Mouse (Mus musculus): ENCODE results near the gene Hist2h2bb. TPM values are rescaled to one million over a fixed set of nuclear protein-coding genes. Genes with fewer than 3 reads are reported as not detected.

The Hist2h2bb gene
- polyA plus RNA-seq, 1 experiment from 2014 or later: 18.9 TPM

DNA sequence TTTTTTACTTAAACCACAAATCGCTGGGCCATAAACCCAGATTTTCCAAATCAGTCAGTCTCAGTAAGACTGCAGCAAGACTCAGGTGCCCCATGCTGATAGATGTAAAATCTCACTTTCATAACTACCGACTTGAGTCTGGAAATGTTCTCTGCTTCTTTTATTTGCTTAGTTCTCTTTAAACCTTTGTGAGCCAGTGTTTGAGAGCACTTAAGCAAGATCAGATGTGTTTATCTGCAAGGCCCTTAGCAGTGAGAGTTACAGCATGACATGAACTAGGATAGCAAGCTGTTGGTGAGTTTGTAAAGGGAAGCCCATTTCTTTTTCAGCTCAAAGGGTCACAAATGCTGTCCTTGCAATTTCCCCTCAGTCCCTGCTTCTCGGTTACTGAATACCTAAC, 12.4 kb upstream of the Hist2h2bb start:
- Histone ChIP-seq H3K4me3 (ENCODE audit: low read depth, low read length) (no peak overlapping the region), H3K27ac (ENCODE audit: low read depth, low read length) (no peak overlapping the region), H3K9me3 (ENCODE audit: control insufficient read depth, low read length) (no peaks in the 10 kb centered on the region), H3K27me3 (replicated peaks; ENCODE audit: control insufficient read depth, insufficient read depth, low read length) (no peaks in the 10 kb centered on the region), H3K4me2 (no peak overlapping the region), H3K9ac (ENCODE audit: low read depth, low read length) (no peak overlapping the region), H3K4me1 (replicated peaks; ENCODE audit: control insufficient read depth, insufficient read depth, low read length) (peaks cover 20% of the 10 kb centered on the region; the same call in 1 of the 2 replicates), H3K36me3 (ENCODE audit: control insufficient read depth, insufficient read depth, low read length) (no peaks in the 10 kb centered on the region)
- no peak for ATAC-seq (replicated peaks; ENCODE audit: low FRiP score)
- 73% methylated on average over 3 of the region's 3 CpGs for WGBS
- DNase-seq (ENCODE audit: low spot score): no peak

DNA sequence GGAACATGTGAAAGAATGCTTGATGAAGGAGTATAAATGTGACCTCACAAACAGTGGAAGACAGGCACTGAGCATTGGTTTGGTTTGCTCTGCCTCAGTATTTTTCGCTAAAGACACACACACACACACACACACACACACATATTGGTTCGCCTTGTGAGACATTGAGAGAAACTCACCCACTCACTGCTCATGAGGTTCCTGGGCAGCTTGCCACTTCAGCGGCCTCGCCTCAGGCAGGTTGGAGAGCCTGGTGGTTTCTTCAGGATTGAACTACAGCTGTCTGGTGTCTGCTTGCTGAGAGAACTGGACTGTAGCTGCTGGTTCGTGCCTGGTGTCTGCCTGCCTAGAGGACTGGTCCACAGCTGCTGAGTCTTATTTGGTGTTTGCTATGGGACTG, 9.3 kb upstream of the Hist2h2bb start:
- H3K9me3 ChIP-seq (ENCODE audit: control insufficient read depth, low read length): no peaks in the 10 kb centered on the region
- DNase-seq (ENCODE audit: low spot score): no peak
- H3K4me1 ChIP-seq (replicated peaks; ENCODE audit: control insufficient read depth, insufficient read depth, low read length): peaks cover 17% of the 10 kb centered on the region
- WGBS: 92% methylated on average over 5 of the region's 5 CpGs
- no peak overlapping the region for H3K27ac ChIP-seq (ENCODE audit: low read depth, low read length)
- no peaks in the 10 kb centered on the region for H3K27me3 ChIP-seq (replicated peaks; ENCODE audit: control insufficient read depth, insufficient read depth, low read length)
- ATAC-seq (replicated peaks; ENCODE audit: low FRiP score): no peak
- no peak overlapping the region for H3K4me2 ChIP-seq
- no peaks in the 10 kb centered on the region for H3K36me3 ChIP-seq (ENCODE audit: control insufficient read depth, insufficient read depth, low read length)
- no peak overlapping the region for H3K4me3 ChIP-seq (ENCODE audit: low read depth, low read length)
- no peak overlapping the region for H3K9ac ChIP-seq (ENCODE audit: low read depth, low read length)

DNA sequence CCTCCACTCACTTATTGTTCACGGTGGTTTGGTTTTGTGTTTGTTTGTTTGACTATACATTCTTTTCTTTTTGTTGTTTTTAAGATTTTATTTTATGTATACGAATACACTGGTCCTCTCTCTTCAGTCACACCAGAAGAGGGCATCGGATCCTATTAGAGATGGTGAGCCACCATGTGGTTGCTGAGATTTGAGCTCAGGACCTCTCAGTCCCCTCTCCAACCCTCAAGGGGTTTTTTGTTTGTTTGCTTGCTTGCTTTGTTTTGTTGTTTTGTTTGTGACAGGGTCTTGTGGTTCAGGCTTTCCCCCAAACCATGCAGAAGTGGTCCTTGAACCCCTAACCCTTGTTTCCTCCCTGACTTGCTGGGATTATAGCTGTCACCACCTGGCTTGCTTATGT, 7.9 kb upstream of the Hist2h2bb start:
- H3K27me3 ChIP-seq (replicated peaks; ENCODE audit: control insufficient read depth, insufficient read depth, low read length): no peaks in the 10 kb centered on the region
- peak overlapping the region; percentile 100 for H3K27ac ChIP-seq (ENCODE audit: low read depth, low read length)
- ATAC-seq (replicated peaks; ENCODE audit: low FRiP score) (no peak), DNase-seq (ENCODE audit: low spot score) (no peak)
- H3K4me1 ChIP-seq (replicated peaks; ENCODE audit: control insufficient read depth, insufficient read depth, low read length): peaks cover 17% of the 10 kb centered on the region
- H3K4me3 ChIP-seq (ENCODE audit: low read depth, low read length): peak overlapping the region; percentile 56; the same call in 1 of the 2 replicates
- H3K9ac ChIP-seq (ENCODE audit: low read depth, low read length): peak overlapping the region; percentile 93
- 62% methylated on average over 3 of the region's 3 CpGs for WGBS
- no peaks in the 10 kb centered on the region for H3K36me3 ChIP-seq (ENCODE audit: control insufficient read depth, insufficient read depth, low read length)
- peak overlapping the region; percentile 84 for H3K4me2 ChIP-seq
- H3K9me3 ChIP-seq (ENCODE audit: control insufficient read depth, low read length): no peaks in the 10 kb centered on the region

DNA sequence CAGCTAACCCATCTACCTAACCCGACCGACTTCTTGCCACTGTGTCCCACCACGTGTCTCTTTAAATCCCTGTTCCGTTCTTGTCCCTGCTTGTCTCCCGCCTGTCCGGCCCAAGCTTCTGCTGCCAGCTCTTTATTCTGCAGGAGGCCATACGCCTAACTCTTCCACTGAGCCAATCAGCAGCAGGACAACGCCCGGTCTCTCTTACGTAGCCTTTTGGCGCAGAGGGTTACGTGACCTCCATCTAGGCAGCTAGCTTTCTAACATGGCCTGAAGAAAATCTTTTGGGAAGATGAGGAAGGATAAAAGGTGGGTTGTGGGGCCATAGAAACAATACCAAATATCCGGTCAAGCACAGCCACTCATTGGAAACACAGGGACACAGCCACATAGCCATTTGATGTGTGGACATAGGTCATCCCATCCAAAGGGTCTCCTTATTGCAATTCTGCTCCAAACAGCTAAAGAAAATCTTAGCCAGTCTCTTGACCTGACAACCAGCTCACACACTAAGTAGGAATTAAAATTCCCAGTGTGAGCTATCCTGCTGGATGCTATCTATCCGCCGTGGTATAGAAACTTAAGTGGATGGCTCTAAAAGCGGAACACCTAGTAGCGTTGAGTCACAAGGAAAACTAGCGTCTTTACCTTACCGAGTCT, 7.2 kb upstream of the Hist2h2bb start:
- Histone ChIP-seq H3K4me2 (peak overlapping the region; percentile 84), H3K36me3 (ENCODE audit: control insufficient read depth, insufficient read depth, low read length) (no peaks in the 10 kb centered on the region), H3K9me3 (ENCODE audit: control insufficient read depth, low read length) (no peaks in the 10 kb centered on the region), H3K27me3 (replicated peaks; ENCODE audit: control insufficient read depth, insufficient read depth, low read length) (no peaks in the 10 kb centered on the region), H3K27ac (ENCODE audit: low read depth, low read length) (peak overlapping the region; percentile 100), H3K9ac (ENCODE audit: low read depth, low read length) (peak overlapping the region; percentile 93), H3K4me3 (ENCODE audit: low read depth, low read length) (peak overlapping the region; percentile 56), H3K4me1 (replicated peaks; ENCODE audit: control insufficient read depth, insufficient read depth, low read length) (peaks cover 17% of the 10 kb centered on the region)
- ATAC-seq (replicated peaks; ENCODE audit: low FRiP score) (peak; percentile 77), DNase-seq (ENCODE audit: low spot score) (peak; percentile 75)
- 2% methylated on average over 19 of the region's 19 CpGs for WGBS

DNA sequence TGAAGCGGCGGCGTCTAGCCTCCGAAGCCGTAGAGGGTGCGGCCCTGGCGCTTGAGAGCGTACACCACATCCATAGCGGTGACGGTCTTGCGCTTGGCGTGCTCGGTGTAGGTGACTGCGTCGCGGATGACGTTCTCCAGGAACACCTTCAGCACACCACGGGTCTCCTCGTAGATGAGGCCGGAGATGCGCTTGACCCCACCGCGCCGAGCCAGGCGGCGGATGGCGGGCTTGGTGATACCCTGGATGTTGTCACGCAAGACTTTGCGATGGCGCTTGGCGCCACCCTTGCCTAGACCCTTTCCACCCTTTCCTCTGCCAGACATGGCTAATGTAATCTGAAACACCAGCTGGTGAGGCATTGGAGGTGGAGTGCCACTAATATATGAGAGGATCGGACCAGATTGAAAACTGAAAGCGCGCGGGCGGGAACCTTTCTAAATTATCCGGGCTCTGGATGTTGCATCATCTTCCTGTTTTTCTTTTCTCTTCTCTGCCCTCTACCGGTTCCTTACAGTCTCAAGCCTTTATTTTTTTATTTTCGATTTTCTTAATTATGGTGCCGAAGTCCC, 6.5 kb upstream of the Hist2h2bb start, which contains the start of gene Hist2h4:
Gene Hist2h4 (minus strand): TSS at position 333 of the 572 bp plus-strand sequence.
- H3K4me1 ChIP-seq (replicated peaks; ENCODE audit: control insufficient read depth, insufficient read depth, low read length): peaks cover 17% of the 10 kb centered on the region
- H3K9me3 ChIP-seq (ENCODE audit: control insufficient read depth, low read length): no peaks in the 10 kb centered on the region
- H3K9ac ChIP-seq (ENCODE audit: low read depth, low read length): peak within 1 kb of the TSS; percentile 93
- peak within 1 kb of the TSS; percentile 84 for H3K4me2 ChIP-seq
- H3K36me3 ChIP-seq (ENCODE audit: control insufficient read depth, insufficient read depth, low read length): no peaks in the 10 kb centered on the region
- peak within 1 kb of the TSS; percentile 100 for H3K27ac ChIP-seq (ENCODE audit: low read depth, low read length)
- DNase-seq (ENCODE audit: low spot score) (peak; percentile 98), ATAC-seq (replicated peaks; ENCODE audit: low FRiP score) (peak; percentile 88)
- H3K4me3 ChIP-seq (ENCODE audit: low read depth, low read length): peak within 1 kb of the TSS; percentile 56
- WGBS: under 1% methylated on average over 40 of the region's 40 CpGs
- no peaks in the 10 kb centered on the region for H3K27me3 ChIP-seq (replicated peaks; ENCODE audit: control insufficient read depth, insufficient read depth, low read length)

DNA sequence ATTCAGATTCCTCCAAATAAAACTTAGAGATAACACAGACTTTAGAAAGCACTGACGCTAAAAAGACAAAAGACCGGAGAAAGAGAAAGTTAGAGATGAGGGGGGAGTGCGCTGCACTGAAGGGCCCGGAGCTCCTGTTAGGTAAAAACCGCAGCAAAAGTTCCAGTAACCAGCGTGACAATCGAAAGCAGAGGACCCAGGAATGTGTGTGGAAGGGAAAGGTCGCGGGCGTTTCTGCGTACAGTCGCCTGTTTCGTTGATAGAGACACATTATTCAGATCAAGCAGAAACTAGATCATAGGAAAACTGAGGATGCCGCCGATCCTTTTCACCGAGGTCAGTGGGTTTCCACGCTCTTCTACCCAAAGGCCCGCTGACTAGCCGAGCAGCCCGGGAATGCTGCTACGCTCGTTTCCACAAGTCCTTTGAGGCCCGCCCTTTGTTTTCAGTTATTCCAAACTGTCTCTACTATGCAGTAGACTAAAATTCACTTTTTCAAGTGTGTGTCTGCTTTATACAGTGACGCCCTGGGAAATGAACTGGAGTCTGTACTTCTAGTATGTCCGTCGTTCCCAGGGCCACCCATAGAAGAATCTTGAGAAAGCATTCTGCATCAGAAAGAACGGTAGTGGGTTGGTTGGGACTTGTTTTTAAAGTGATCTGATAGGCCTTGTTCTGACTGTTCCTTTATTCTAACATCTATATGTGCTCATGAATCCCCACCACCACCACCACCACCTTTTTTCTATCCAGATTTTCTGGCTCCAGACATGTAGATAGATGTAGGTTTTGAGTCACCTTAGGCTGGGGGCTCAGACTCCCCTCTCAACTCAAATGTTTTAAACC, 5.8 kb upstream of the Hist2h2bb start:
- no peaks in the 10 kb centered on the region for H3K36me3 ChIP-seq (ENCODE audit: control insufficient read depth, insufficient read depth, low read length)
- H3K9ac ChIP-seq (ENCODE audit: low read depth, low read length): peak overlapping the region; percentile 93
- peak overlapping the region; percentile 100 for H3K27ac ChIP-seq (ENCODE audit: low read depth, low read length)
- peaks cover 17% of the 10 kb centered on the region for H3K4me1 ChIP-seq (replicated peaks; ENCODE audit: control insufficient read depth, insufficient read depth, low read length)
- H3K9me3 ChIP-seq (ENCODE audit: control insufficient read depth, low read length): no peaks in the 10 kb centered on the region
- H3K27me3 ChIP-seq (replicated peaks; ENCODE audit: control insufficient read depth, insufficient read depth, low read length): no peaks in the 10 kb centered on the region
- WGBS: 10% methylated on average over 27 of the region's 27 CpGs
- peak overlapping the region; percentile 56 for H3K4me3 ChIP-seq (ENCODE audit: low read depth, low read length)
- DNase-seq (ENCODE audit: low spot score): peak; percentile 76
- 0 out of 2 replicates have a peak, but pooled peaks have one; percentile 24 for ATAC-seq (replicated peaks; ENCODE audit: low FRiP score)
- peak overlapping the region; percentile 84 for H3K4me2 ChIP-seq

DNA sequence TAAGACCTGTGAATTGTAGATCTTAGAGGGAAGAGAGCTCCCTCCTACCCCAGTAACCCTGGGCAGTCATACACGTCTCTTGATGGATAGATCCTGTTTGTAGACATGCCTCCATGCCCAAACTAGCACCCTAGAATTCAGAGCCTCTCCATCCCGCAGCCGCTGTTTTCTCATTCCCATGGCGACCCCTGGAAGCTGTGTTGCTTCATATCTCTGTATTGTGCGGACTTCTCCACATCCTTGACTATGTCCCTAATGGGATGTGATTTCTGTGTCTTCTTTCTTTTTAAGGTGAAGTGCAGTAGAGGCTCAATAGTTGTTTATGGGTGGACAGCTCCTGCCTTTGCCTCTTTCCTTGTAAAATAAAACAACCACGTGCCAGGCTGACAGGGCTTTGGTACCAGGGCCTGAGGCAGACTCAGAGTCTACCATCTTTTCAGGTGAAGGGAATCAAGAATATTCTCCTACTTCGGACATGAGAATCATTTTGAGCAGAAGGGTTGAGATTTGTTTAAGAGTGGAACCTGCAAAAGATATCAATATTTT, 5.1 kb upstream of the Hist2h2bb start:
- ATAC-seq (replicated peaks; ENCODE audit: low FRiP score) (no peak), DNase-seq (ENCODE audit: low spot score) (no peak)
- no peaks in the 10 kb centered on the region for H3K9me3 ChIP-seq (ENCODE audit: control insufficient read depth, low read length)
- H3K27ac ChIP-seq (ENCODE audit: low read depth, low read length): peak overlapping the region; percentile 100
- peak overlapping the region; percentile 93 for H3K9ac ChIP-seq (ENCODE audit: low read depth, low read length)
- no peaks in the 10 kb centered on the region for H3K36me3 ChIP-seq (ENCODE audit: control insufficient read depth, insufficient read depth, low read length)
- 74% methylated on average over 7 of the region's 7 CpGs for WGBS
- H3K4me1 ChIP-seq (replicated peaks; ENCODE audit: control insufficient read depth, insufficient read depth, low read length): peaks cover 17% of the 10 kb centered on the region
- H3K27me3 ChIP-seq (replicated peaks; ENCODE audit: control insufficient read depth, insufficient read depth, low read length): no peaks in the 10 kb centered on the region
- peak overlapping the region; percentile 84 for H3K4me2 ChIP-seq
- H3K4me3 ChIP-seq (ENCODE audit: low read depth, low read length): peak overlapping the region; percentile 56

DNA sequence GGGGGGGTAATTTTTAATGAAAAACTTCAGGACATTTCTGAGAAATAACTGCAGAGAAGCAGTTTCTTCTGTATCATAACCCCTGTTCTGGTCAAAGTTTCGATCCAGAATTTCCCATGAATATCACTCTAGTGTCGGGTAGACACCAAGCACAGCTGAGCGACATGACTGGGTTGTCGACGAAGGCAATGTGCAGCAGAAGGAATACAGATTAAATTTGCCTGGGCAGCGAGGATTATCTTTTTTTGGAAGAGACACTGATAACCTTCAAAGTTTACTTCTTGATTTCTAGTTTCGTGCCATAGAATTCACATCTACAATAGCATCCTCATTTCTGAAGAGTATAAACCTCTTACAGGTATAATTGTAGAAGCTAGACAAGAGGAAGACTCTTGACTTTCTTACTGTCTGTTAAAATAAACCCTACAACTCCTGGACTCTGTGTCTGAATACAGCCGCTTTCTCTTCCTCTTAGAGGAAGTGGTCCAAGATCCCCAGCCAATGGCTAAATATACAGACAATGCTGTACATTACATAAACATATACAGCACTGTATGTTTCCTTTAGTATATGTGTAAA, 3.3 kb upstream of the Hist2h2bb start:
- H3K9ac ChIP-seq (ENCODE audit: low read depth, low read length): peak overlapping the region; percentile 55; the same call in 1 of the 2 replicates
- H3K4me2 ChIP-seq: no peak overlapping the region
- DNase-seq (ENCODE audit: low spot score): no peak
- H3K27ac ChIP-seq (ENCODE audit: low read depth, low read length): peak overlapping the region; percentile 74
- no peaks in the 10 kb centered on the region for H3K9me3 ChIP-seq (ENCODE audit: control insufficient read depth, low read length)
- H3K4me1 ChIP-seq (replicated peaks; ENCODE audit: control insufficient read depth, insufficient read depth, low read length): peaks cover 21% of the 10 kb centered on the region
- H3K27me3 ChIP-seq (replicated peaks; ENCODE audit: control insufficient read depth, insufficient read depth, low read length): no peaks in the 10 kb centered on the region
- no peaks in the 10 kb centered on the region for H3K36me3 ChIP-seq (ENCODE audit: control insufficient read depth, insufficient read depth, low read length)
- 63% methylated on average over 8 of the region's 8 CpGs for WGBS
- no peak overlapping the region for H3K4me3 ChIP-seq (ENCODE audit: low read depth, low read length)
- no peak for ATAC-seq (replicated peaks; ENCODE audit: low FRiP score)
